Mouse (Mus musculus) heart, postnatal 25 days (tissue): ENCODE results near the gene Chid1. TPM values are rescaled to one million over a fixed set of nuclear protein-coding genes. Genes with fewer than 3 reads are reported as not detected.

Experiments used
- DNase-seq: peaks from one replicate; pipeline ENCODE4 v3.0.0; 2022; ENCODE audit warnings: low spot score
- intact Hi-C: fragments of 180-260 bp; cut with DNase I; formaldehyde crosslinking; loops from one replicate; pipeline ENCODE4 v1.15.1; 2025
- total RNA-seq, 2 experiments: library from RNA; stranded (reverse); gene quantifications; 2 replicates each; pipeline ENCODE4 v1.2.3; 2021

Chid1 gene
- total RNA-seq, 2 experiments from 2014 or later: 46.6 to 47.1 TPM

GRCm38 (mm10) chr7:141481498-141482401 is 57.9 kb downstream of the Chid1 start:
- intact Hi-C loops: loop anchor here (1.0 to 5.0 kb wide), 3 partner anchors 45 to 185 kb away; no protein-coding TSS in a partner anchor
- no peak for DNase-seq

GRCm38 (mm10) chr7:141480842-141481497 is 58.7 kb downstream of the Chid1 start:
- intact Hi-C loops: loop anchor here (1.0 to 5.0 kb wide), 3 partner anchors 45 to 185 kb away; no protein-coding TSS in a partner anchor
- DNase-seq: no peak

GRCm38 (mm10) chr7:141478270-141478748 is 61.3 kb downstream of the Chid1 start:
- intact Hi-C loops: no loop called here
- DNase-seq: no peak

GRCm38 (mm10) chr7:141477578-141478269 is 61.9 kb downstream of the Chid1 start:
- no peak for DNase-seq
- intact Hi-C loops: no loop called here

GRCm38 (mm10) chr7:141476981-141477370 is 62.7 kb downstream of the Chid1 start:
- intact Hi-C loops: no loop called here
- no peak for DNase-seq

- DNase-seq: peak; percentile 90
- intact Hi-C loops: no loop called here
Measured at GRCm38 (mm10) chr7:141476226-141476980, 63.3 kb downstream of the Chid1 start.

- intact Hi-C loops: no loop called here
- DNase-seq: no peak
Measured at GRCm38 (mm10) chr7:141475805-141476158, 63.9 kb downstream of the Chid1 start.

- peak; percentile 76 for DNase-seq
- intact Hi-C loops: no loop called here
Measured at GRCm38 (mm10) chr7:141475011-141475804, 64.4 kb downstream of the Chid1 start, which contains the start of the genes Polr2l and Tspan4. Polr2l (minus strand) TSS chr7:141475132. Tspan4 (plus strand) TSS chr7:141475240.

GRCm38 (mm10) chr7:141474160-141474559 is 65.5 kb downstream of the Chid1 start:
- intact Hi-C loops: no loop called here
- DNase-seq: no peak

GRCm38 (mm10) chr7:141472763-141473162 is 66.9 kb downstream of the Chid1 start:
- no peak for DNase-seq
- intact Hi-C loops: no loop called here

- DNase-seq: no peak
- intact Hi-C loops: no loop called here
Measured at GRCm38 (mm10) chr7:141472226-141472625, 67.4 kb downstream of the Chid1 start.

- DNase-seq: no peak
- intact Hi-C loops: no loop called here
Measured at GRCm38 (mm10) chr7:141471236-141471635, 68.4 kb downstream of the Chid1 start.

GRCm38 (mm10) chr7:141470637-141470944 is 69.1 kb downstream of the Chid1 start:
- intact Hi-C loops: no loop called here
- DNase-seq: no peak

- DNase-seq: no peak
- intact Hi-C loops: no loop called here
Measured at GRCm38 (mm10) chr7:141469901-141470636, 69.6 kb downstream of the Chid1 start.

GRCm38 (mm10) chr7:141469352-141469751 is 70.3 kb downstream of the Chid1 start:
- no peak for DNase-seq
- intact Hi-C loops: no loop called here

GRCm38 (mm10) chr7:141468522-141469211 is 71.0 kb downstream of the Chid1 start:
- intact Hi-C loops: no loop called here
- DNase-seq: peak; percentile 69

- no peak for DNase-seq
- intact Hi-C loops: no loop called here
Measured at GRCm38 (mm10) chr7:141468164-141468521, 71.5 kb downstream of the Chid1 start.
